Mouse (Mus musculus) retina, embryonic 14.5 days (tissue): Measurements from ENCODE around the gene Pign.

Experiments
- DNase-seq: peaks from one replicate; pipeline ENCODE4 v3.0.0-alpha.2; 2015; ENCODE audit warnings: low spot score

The Pign gene

DNA sequence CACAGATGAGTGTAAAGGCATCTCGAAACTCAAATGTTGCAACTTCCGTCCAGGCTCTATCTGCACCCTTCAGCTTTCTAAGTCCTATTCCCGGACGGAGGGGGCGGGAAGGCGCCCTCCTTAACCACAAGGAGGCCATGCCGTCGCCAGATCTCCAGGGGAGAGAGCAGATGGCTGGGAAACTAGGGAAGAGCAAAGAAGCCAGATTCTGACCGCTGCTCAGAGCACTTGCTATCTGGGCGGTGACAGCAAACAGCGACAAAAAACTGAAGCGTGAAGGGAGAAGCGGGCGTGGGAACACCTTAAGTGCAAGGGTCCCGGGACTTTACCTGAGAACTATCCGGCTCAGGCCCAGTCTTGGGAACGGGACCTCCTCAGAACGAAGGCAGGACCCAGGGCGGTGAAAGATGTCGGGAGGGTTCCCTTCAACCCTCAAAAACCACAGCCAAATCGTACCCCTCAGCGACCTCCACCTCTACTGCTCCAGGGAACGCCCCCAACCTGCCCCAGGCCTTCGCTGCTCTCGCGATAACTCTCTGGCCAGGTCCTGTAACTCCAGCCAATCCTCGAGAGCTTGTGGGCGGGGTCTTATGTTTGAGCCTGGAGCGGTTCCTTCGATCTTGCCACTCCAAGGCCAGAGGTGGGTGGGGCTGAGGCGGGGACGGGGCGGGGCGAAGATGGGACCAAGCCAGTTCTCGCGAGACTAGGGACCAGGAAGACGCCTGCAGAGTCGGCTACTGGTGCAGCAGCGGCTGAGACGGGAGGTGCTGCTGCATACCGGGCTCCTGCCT is at the start of gene Pign, which contains the start of gene Relch:
TSS of gene Pign (minus strand) at position 507 of the 791 bp plus-strand sequence.
TSS of gene Relch (plus strand) at position 691 of the 791 bp plus-strand sequence.
- peak; percentile 100 for DNase-seq

- DNase-seq: no peak
Observed at GRCm38 (mm10) chr1:105712822-105713221, 49.3 kb upstream of the Pign start.

GRCm38 (mm10) chr1:105711227-105711626 is 47.8 kb upstream of the Pign start:
- peak; percentile 55 for DNase-seq

- no peak for DNase-seq
Observed at GRCm38 (mm10) chr1:105709415-105709814, 45.9 kb upstream of the Pign start.

DNA sequence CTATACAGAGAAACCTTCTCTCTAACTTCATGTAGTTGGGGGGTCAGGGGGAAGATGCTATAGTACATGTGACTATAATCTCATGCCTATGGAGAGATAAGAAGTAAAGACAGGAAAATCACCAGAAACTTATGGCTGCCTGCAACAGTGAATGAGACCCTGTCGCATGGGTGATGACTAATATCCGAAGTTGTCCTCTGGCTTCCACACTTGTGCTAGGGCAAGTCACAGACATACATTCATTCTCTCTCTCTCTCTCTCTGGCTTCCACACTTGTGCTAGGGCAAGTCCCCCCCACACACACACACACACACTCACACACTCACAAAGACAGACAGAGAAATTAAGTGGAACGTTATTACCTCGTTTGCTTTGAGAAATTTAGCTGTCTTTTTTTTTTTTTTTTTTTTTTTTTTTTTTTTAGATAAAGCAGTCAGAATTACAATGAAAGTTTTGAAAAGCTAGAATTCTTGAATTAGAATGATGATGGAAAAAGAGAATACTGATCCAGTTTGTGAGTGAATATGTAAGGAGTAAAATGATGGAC is 37.6 kb upstream of the Pign start:
- no peak for DNase-seq

GRCm38 (mm10) chr1:105695581-105695980 is 32.1 kb upstream of the Pign start:
- DNase-seq: no peak

- DNase-seq: no peak
Observed at GRCm38 (mm10) chr1:105685501-105685900, 22.0 kb upstream of the Pign start.

- peak; percentile 26 for DNase-seq
Observed at GRCm38 (mm10) chr1:105680587-105680986, 17.1 kb upstream of the Pign start.

GRCm38 (mm10) chr1:105674763-105675162 is 11.3 kb upstream of the Pign start:
- no peak for DNase-seq

DNA sequence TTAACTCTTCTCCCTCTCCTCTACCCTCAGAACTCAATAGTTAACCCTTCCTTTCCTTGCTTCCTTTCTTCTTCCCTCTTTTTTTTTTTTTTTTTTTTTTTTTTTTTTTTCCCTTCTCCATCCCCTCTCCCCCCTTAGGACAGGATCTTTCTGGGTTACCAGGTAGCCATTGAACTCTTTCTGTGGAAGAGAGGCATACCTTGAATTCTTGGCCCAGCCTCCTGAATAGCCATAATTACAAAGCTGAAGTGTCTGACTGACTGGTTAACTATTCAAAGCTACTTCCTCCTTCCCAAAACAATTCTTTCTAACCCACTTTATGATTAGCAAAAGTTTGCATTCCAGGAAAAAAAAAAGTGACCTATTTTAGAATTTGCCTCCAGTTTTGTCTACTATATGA is 6.2 kb upstream of the Pign start:
- no peak for DNase-seq

- peak; percentile 42 for DNase-seq
Observed at GRCm38 (mm10) chr1:105663962-105664812, 710 bp upstream of the Pign start.

DNA sequence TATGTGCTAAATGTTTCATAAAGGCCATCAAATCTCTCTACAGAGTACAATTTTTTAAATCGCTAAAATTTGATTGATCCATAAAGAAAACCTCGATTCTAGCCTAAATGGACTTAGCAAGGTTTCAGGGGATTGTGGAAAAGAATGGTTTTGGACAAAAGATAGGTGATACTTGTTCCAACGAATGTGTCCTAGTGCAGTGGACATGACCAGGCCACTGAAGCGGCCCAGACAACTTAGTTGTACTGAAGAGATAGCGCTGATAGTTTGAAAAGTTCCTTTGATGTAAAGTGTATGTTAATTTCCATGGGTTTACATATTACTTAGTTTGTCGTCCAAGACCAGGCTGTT is 682 bp downstream of the Pign start:
- DNase-seq: no peak

DNA sequence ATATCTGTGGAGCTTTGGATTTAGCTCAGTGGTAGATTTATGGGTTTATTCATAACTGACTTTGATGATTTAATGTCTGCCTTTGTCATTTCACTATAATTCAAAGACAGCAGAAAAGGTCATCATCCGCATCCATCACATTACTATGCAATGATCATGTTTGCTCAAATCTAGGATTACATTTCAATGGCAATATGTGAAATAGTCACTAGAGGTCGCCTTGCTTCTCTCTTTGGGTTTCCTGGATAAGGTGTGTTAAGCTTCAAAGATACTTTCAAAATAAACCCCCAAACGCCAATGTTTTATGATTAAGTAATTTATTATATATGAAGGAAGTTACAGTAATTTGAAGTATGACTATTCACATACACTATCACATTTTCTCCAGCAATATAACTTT is 3.5 kb downstream of the Pign start:
- DNase-seq: peak; percentile 86

DNA sequence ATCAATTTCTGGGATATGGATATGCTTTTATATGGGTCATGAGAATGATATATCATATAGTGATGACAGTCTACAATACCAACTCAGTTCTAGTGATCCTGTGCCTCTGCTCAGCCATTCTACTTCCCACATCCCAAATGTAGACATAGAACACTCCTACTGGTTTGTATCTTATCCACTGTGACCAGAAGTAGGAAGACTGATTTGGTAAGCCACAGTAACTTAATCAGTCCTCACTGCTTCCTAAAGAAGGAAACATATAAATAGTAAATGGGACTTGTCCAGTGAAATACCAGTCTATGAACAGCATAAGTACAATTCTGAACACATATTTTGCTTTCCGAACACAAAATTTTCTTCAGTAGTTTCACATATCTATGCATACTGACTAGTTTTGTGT is 9.5 kb downstream of the Pign start:
- no peak for DNase-seq

DNA sequence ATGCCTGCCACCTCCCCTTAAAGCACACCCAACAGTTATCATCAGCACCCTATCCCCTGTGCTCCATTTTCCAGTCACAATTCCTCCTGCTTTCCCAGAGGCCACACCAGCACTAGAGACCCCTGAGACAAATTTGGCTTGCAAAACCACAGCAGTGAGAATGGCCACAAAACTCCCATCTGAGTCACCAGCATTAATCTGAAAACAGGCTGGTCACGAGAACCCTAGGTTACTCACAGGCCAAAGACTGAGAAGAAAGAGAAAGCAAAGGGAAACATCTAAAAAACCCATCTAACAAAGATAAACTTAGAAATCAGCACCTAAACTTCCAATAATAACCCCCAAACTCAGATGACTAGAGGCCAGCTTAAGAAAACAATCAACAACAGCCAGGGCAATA is 12.8 kb downstream of the Pign start:
- DNase-seq: no peak

- DNase-seq: no peak
Observed at GRCm38 (mm10) chr1:105644093-105644492, 19.4 kb downstream of the Pign start.

- peak; percentile 81 for DNase-seq
Observed at GRCm38 (mm10) chr1:105630481-105630880, 33.0 kb downstream of the Pign start.

DNA sequence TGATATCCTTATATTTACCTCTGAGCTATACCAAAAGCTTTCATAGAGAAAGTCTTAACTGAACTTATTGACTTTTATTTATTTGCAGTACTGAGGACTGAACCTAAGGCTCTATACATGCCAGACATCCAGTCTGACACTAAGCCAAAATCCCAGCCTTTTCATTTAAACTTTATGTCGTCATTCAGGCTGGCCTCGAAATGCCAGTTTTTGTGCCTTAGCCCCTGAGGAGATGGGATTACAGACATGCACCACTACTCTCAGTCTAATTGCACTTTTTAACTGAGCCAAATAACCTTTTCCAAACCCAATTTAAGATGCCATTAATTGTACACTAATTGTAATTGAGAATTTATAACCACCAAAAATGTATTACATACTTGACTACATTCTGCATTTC is 73.8 kb downstream of the Pign start:
- no peak for DNase-seq

GRCm38 (mm10) chr1:105588697-105589096 is 74.8 kb downstream of the Pign start:
- DNase-seq: no peak

DNA sequence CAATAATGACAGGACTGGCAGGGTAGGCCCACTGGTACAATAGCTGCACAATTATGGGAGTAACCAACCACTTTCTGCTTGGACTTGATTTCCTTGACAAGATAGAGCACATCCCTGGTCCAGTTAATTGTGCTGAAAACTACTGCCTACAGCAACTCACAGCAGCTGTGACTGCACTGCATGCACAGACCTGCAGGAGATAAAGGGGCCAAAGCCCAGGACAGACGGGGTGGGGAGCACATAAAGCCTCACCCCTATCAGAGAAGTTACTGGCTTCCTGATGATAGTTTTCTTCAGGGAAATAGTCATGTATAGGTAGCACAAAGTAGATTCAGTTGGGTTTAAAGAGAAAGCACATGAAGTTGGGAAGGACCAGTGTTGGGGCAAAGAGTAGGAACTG is 80.7 kb downstream of the Pign start:
- DNase-seq: no peak

DNA sequence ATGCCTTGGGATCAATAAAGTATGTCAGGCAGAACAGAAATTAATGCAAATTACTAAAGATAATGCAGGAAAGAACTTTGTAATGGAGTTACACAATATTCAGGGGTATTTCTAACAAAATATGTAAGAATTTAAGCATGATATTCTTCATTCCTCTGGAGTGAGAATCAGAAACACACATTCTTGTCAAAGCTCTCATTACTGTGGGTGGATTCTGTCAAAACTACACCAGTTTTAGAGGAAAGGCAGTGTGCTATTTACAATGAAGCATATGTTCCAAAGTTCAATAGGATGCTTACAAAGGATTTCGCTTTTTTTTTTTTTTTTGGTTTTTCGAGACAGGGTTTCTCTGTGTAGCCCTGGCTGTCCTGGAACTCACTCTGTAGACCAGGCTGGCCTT is 82.6 kb downstream of the Pign start:
- DNase-seq: no peak

GRCm38 (mm10) chr1:105566051-105566450 is 97.4 kb downstream of the Pign start:
- DNase-seq: no peak

DNA sequence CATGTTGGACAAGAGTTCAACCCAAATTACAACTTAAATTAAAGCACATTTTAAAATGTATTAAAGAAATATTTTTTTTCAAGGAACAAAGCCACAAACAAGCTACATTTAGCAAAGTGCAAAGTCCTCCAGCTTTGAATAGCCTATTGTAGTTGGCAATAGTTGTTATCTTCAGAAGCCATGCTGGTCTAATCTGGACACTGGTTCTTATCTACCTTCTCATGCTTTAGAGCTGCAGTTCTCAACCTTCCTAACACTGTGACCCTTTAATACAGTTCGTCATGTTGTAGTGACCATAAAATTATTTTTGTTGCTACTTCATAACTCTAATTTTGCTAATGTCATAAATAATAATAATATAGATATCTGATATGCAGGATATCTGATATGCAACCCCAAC is 99.2 kb downstream of the Pign start:
- DNase-seq: no peak
